Comparison of ENCODE assay signal across 14 mouse cellular contexts in the genomic region with DNA sequence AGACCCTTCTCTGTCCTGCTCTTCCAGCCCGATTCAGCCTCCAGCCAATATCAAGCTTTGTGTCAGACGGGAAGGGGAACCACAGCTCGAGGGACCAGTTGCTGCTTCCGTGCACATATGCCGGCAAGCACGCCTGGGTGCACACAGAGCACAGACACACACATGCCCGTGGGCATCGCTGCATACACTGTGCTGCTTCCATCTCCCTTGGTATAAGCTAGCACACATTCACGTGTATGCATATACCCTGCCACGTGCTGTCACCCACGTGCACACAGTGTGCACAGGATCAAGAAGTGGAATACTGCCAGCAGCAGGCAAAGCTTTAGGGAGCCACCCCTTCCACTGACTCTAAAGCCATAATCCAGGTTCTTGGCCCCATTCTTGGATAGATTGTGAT. TPM values are rescaled to one million over a fixed set of nuclear protein-coding genes. Genes with fewer than 3 reads are reported as not detected.
DNase-seq lines count a peak whose midpoint lies in the region.
"Had no signal": no experiment of that assay in that cellular context is flagged by ENCODE, and none has a peak within 500 bp of the region (broad histone marks: within the 10 kb centered on the region; RNA-seq: fewer than 3 reads in every experiment).

No protein-coding gene starts in this region.

- intact Hi-C loops in left cerebral cortex, postnatal 14 days (cut with DNase I): no loop called here

- DNase-seq in layer of hippocampus, adult 9-11 months: peak; percentile 67
- DNase-seq in layer of hippocampus, postnatal 25 days (ENCODE audit: extremely low spot score in 1 of 2, low spot score in 1 of 2): no peak
- DNase-seq in fat pad, adult 2 months (ENCODE audit: extremely low read depth, low read depth, low spot score): peak; percentile 33
- peak; percentile 59 to 94 for DNase-seq in left cerebral cortex, postnatal 14 days (ENCODE audit: low spot score in 2 of 2)
- peak; percentile 37 for DNase-seq in right cerebral cortex, postnatal 25 days
- DNase-seq in lung, postnatal 4 days: no peak
- DNase-seq in adrenal gland, postnatal 4 days (ENCODE audit: low spot score in 2 of 2): no peak
- no peak for DNase-seq in thymus, postnatal 25 days
- DNase-seq: embryo, embryonic 11 days; heart, adult 11 months; thymus, postnatal 4 days had no signal

RNA-seq across cellular contexts. Expression of gene Camkv, which starts 1.3 kb away (rescaled TPM):
- 100 to 1,000 TPM; 509 to 559 TPM for total RNA-seq in layer of hippocampus, postnatal 25 days (2021)
- total RNA-seq in left cerebral cortex, postnatal 14 days (2021): 100 to 1,000 TPM; 382 to 398 TPM
- 1 to 10 TPM; 3.5 to 4.0 TPM for total RNA-seq in adrenal gland, postnatal 4 days (2021)
- total RNA-seq: neutrophil, adult 5-6 weeks had no signal

RNA-seq across cellular contexts. Expression of gene Actl11, which starts 5.9 kb away (rescaled TPM):
- not detected for total RNA-seq in layer of hippocampus, postnatal 25 days (2021)
- total RNA-seq in left cerebral cortex, postnatal 14 days (2021): not detected
- total RNA-seq in adrenal gland, postnatal 4 days (2021): not detected
- total RNA-seq: gastrocnemius, adult 18-20 months; left cerebral cortex, postnatal 36 days; neutrophil, adult 5-6 weeks had no signal

RNA-seq across cellular contexts. Expression of gene Traip, which starts 15.8 kb away (rescaled TPM):
- 10 to 100 TPM; 17.2 to 19.1 TPM for total RNA-seq in layer of hippocampus, postnatal 25 days (2021)
- 10 to 100 TPM in 1 of 2 experiments, 1 to 10 TPM in 1; 9.3 to 12.0 TPM for total RNA-seq in left cerebral cortex, postnatal 14 days (2021)
- total RNA-seq in adrenal gland, postnatal 4 days (2021): 10 to 100 TPM; 14.4 to 16.3 TPM

RNA-seq across cellular contexts. Expression of gene Mst1r, which starts 27.5 kb away (rescaled TPM):
- 1 to 10 TPM; 1.6 to 2.6 TPM for total RNA-seq in layer of hippocampus, postnatal 25 days (2021)
- total RNA-seq in left cerebral cortex, postnatal 14 days (2021): 1 to 10 TPM; 1.2 to 1.7 TPM
- total RNA-seq in adrenal gland, postnatal 4 days (2021): 10 to 100 TPM; 10.8 to 15.7 TPM

RNA-seq across cellular contexts. Expression of gene Uba7, which starts 41.2 kb away (rescaled TPM):
- total RNA-seq in layer of hippocampus, postnatal 25 days (2021): 1 to 10 TPM; 3.8 to 5.2 TPM
- total RNA-seq in left cerebral cortex, postnatal 14 days (2021): 1 to 10 TPM; 3.6 to 4.2 TPM
- 10 to 100 TPM; 21.8 to 32.0 TPM for total RNA-seq in adrenal gland, postnatal 4 days (2021)

Comparison
In these comparisons a context has a peak if more than half of its experiments do, and no peak if none do; other contexts are left out.
1. DNase-seq: peak in layer of hippocampus, adult 9-11 months (single experiment), fat pad, adult 2 months (single experiment), left cerebral cortex, postnatal 14 days (2 of 2) and right cerebral cortex, postnatal 25 days (single experiment); none in layer of hippocampus, postnatal 25 days (0 of 2), lung, postnatal 4 days (0 of 2), adrenal gland, postnatal 4 days (0 of 2) and thymus, postnatal 25 days (single experiment).
2. RNA of gene Camkv, which starts 1.3 kb away (total RNA-seq): 509 to 559 TPM in layer of hippocampus, postnatal 25 days and 382 to 398 TPM in left cerebral cortex, postnatal 14 days; 3.5 to 4.0 TPM in adrenal gland, postnatal 4 days; every median in the first group is over 10 times any median in the second.